Mouse (Mus musculus): ENCODE results near the gene Stk40. TPM values are rescaled to one million over a fixed set of nuclear protein-coding genes. Genes with fewer than 3 reads are reported as not detected.
"Not testable (repeated sequence)": the region's sequence is repeated elsewhere in the genome, so short reads cannot be mapped to it uniquely, and the experiment has no call there.

Gene Stk40
- total RNA-seq (2021), result 10 to 100 TPM; 27.4 to 30.4 TPM

DNA sequence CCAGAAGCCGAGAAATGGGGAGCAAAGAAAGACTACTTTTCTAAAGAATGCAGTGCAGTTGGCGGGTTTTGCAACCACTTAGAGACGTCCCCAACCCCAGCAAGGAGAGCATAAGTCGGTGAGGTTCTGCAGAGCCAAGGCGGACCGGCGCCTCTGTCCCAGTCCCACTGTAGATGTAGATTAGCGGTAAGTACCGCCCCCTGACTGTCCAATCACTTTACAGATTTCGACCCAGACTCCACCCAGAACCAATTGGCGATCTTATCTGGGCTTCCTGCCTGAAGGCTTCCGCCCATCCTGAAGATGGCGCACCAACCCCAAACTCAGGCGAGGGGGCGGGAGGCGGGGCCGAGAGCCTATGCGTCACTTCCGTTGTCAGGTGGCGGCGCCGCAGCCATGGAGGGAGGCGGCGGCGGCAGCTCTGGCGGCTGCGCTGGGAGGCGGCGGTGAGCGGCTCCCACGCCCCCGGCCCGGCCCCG is at the start of gene Stk40:
TSS of gene Stk40 (plus strand) at position 368 of the 479 bp plus-strand sequence.
- intact Hi-C loops (cut with DNase I), result no loop called here
- DNase-seq (ENCODE audit: low spot score in 2 of 2), result peak; percentile 93 to 94

- DNase-seq (ENCODE audit: low spot score in 2 of 2), result no peak
- intact Hi-C loops (cut with DNase I), result no loop called here
Measured at GRCm38 (mm10) chr4:126057207-126058133, 46.3 kb upstream of the Stk40 start.

DNA sequence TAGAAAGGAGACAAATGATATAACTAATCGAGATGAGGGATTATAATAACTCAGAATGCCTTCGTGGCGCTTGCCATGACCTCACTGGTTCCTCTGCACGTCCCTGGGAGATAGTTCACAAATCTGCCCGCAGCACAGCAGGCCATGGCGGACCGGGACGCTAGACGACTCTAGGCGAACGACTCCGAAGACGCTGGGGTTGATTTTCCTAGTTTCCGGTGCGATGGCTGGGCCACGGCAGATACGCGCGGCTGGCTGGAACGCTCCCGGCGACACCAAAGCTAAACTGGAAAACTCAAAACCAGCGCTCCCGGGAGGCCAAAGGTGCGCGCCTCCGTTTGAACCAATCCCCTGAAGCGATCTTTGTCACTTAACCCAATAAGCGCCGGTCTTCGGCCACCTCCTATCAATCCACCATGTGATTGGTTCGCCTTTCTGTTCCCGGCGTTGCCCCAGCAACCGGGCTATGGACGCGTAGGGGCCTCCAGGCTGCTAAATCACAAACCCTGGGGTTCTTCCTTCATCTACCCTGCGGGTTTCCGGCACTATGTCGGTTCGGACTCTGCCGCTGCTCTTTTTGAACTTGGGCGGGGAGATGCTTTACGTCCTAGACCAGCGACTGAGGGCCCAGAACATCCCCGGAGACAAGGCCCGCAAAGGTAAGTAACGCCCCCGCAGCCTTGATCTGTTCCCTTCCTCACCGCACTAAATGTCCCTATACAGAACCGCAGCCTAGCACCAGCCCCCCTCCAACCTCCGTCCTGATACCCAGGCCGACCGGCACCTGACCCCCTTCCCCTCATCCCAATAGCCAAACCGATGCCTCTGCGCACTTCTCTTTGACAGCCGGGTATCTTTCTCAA is 45.4 kb upstream of the Stk40 start, which contains the start of gene Oscp1:
TSS of gene Oscp1 (plus strand) at position 432 of the 863 bp plus-strand sequence.
- DNase-seq (ENCODE audit: low spot score in 2 of 2), result peak; percentile 93 to 95
- intact Hi-C loops (cut with DNase I), result no loop called here

- intact Hi-C loops (cut with DNase I), result no loop called here
- peak; percentile 59 to 73 for DNase-seq (ENCODE audit: low spot score in 2 of 2)
Measured at GRCm38 (mm10) chr4:126058997-126059362, 44.8 kb upstream of the Stk40 start.

GRCm38 (mm10) chr4:126062856-126063255 is 40.9 kb upstream of the Stk40 start:
- peak in 1 of 2 experiments; percentile 14 for DNase-seq (ENCODE audit: low spot score in 2 of 2)
- intact Hi-C loops (cut with DNase I), result no loop called here

DNA sequence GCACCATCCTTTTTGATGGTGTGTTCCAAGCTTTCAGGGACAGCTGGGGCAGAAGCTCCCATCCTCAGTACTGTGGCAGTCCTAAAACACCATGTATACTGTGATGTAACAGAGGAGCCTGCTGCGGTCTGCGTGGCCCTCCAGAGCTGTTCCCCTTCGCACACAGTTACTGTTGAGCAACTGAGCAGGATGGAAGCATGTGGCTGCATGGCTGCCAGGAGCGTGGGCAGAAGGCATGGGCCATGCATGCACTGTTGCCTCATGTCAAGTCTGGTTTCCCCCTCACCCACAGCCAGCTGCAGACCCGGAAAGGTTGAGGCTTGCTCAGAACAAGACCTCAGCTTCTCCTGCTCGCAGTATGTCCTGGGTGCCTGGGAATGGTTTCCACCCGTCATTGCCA is 38.5 kb upstream of the Stk40 start:
- no peak for DNase-seq (ENCODE audit: low spot score in 2 of 2)
- intact Hi-C loops (cut with DNase I), result no loop called here

- intact Hi-C loops (cut with DNase I), result no loop called here
- peak in 1 of 2 experiments; percentile 19 for DNase-seq (ENCODE audit: low spot score in 2 of 2)
Measured at GRCm38 (mm10) chr4:126067401-126068077, 36.2 kb upstream of the Stk40 start.

GRCm38 (mm10) chr4:126068842-126069241 is 34.9 kb upstream of the Stk40 start:
- DNase-seq (ENCODE audit: low spot score in 2 of 2), result no peak
- intact Hi-C loops (cut with DNase I), result no loop called here

DNA sequence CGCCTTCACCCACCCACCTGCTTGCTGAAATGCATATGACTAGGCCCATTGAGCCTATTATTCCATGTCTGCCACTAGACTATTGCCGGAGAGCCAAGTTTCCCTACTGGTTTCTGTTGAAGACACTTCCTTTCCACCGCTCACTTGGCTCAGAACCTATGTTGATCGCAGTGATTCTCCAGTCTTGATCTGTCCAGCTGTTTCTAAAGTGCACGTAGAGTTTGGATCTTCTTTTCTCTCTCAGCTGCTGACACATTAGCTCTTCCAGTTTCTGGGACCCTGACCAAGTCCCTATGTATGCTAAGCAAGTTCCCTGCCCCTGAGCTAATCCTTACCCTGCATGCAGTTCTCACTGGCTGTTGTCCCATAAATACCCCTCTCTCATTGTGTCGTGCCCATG is 25.9 kb upstream of the Stk40 start:
- intact Hi-C loops (cut with DNase I), result no loop called here
- no peak for DNase-seq (ENCODE audit: low spot score in 2 of 2)

GRCm38 (mm10) chr4:126079266-126079665 is 24.5 kb upstream of the Stk40 start:
- intact Hi-C loops (cut with DNase I), result no loop called here
- DNase-seq (ENCODE audit: low spot score in 2 of 2), result no peak

- intact Hi-C loops (cut with DNase I), result no loop called here
- DNase-seq (ENCODE audit: low spot score in 2 of 2), result no peak
Measured at GRCm38 (mm10) chr4:126081601-126082000, 22.2 kb upstream of the Stk40 start.

- intact Hi-C loops (cut with DNase I), result no loop called here
- no peak for DNase-seq (ENCODE audit: low spot score in 2 of 2)
Measured at GRCm38 (mm10) chr4:126083021-126083420, 20.7 kb upstream of the Stk40 start.

- DNase-seq (ENCODE audit: low spot score in 2 of 2), result no peak
- intact Hi-C loops (cut with DNase I), result no loop called here
Measured at GRCm38 (mm10) chr4:126084382-126084781, 19.4 kb upstream of the Stk40 start.

DNA sequence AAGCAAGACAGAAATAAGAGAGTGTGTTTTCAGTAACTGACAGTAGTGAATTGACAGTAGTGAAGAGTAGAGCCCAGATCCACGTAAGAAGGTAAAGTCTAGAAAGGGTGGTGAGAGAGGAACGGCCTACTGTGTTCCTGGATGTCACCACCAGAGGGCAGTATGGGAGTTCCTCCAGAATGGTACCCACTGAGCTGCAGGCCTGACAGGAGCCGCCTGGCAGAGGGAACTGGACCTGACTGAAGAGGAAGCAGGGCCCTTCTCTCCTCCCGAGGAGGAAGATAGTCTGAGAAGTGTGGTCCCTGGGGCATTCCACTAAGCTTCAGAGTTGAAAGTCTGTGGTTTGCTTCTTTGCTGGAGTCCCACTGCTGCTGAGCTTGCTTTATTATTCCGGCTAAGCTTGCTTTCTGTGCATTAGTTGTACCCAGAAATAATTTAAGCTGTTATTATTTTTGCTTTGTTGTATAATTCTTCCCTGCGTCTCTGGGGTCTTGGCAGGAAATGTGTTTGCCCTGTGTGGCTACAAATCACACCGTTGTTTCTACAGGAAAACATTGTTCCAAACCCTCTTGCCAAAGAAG is 17.7 kb upstream of the Stk40 start:
- DNase-seq (ENCODE audit: low spot score in 2 of 2), result peak; percentile 66 to 73
- intact Hi-C loops (cut with DNase I), result loop anchor here (2.0 kb wide), 1 partner anchor 29 kb away; no protein-coding TSS in a partner anchor

DNA sequence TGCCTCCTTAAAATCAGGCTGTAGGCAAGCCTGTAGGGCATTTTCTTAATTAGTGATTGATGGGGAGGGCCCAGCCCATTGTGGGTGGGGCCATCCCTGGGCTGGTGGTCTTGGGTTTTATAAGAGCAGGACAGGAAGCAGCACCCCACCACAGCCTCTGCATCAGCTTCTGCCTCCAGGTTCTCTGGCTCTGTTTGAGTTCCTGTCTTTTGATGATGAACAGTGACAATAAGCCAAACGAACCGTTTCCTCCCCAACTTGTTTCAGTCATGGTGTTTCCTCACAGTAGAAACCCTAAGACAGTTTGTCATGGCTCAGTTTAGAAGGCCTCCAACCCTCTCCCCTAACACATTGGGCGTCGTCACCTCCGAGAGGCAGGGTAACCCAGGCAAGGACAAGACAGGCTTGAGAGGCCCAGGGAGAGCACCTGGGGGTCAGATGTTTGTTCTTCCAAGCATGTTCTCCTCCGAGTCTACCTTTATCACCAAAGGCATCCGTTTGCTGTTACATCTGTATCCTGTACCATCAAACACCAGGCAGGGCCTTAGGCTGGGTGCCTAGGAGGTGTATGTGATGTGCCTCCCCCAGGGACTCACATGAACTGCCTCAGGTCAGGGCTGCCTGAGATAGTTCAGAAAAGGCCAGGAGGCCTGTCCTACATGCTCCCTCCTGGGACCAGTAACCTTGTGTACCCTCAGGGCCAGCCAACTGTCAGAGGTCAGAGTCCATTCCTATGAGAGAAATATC is 13.5 kb upstream of the Stk40 start:
- no peak for DNase-seq (ENCODE audit: low spot score in 2 of 2)

DNA sequence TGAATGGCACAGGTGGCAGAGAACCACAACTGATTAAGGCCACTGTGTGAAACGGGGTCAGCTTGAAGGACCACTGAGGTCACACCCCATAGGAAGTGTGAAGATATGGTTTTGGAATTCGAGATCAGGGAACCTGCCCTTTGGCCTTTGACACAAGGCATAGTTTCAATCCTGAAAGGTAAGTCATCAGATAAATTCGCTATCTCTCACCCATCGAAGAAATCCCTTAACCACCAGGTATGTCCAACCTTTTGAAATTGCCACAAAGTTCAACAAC is 13.0 kb upstream of the Stk40 start:
- intact Hi-C loops (cut with DNase I), result no loop called here
- DNase-seq (ENCODE audit: low spot score in 2 of 2), result no peak

More for the DNA sequence above, 13.5 kb upstream of the Stk40 start:
- intact Hi-C loops (cut with DNase I), result no loop called here

DNA sequence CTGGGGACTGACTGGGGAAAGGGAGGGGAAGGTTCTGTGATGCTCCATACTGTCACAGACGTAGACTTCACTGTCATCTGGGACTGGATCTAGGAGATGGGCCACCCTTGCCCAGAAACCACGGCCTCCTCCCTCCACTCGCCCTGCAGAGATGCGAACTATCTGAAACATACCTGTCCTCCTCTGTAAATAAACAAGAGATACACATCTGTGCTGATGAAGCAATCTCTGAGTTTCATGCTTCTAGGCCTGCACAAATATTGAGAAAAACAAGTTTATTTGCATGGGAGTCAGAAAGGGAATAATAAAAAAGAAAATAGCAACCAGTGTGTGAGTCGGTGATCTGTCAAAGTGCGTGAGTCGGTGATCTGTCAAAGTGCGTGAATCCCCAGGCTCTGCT is 11.9 kb upstream of the Stk40 start:
- intact Hi-C loops (cut with DNase I), result no loop called here
- DNase-seq (ENCODE audit: low spot score in 2 of 2), result no peak

DNA sequence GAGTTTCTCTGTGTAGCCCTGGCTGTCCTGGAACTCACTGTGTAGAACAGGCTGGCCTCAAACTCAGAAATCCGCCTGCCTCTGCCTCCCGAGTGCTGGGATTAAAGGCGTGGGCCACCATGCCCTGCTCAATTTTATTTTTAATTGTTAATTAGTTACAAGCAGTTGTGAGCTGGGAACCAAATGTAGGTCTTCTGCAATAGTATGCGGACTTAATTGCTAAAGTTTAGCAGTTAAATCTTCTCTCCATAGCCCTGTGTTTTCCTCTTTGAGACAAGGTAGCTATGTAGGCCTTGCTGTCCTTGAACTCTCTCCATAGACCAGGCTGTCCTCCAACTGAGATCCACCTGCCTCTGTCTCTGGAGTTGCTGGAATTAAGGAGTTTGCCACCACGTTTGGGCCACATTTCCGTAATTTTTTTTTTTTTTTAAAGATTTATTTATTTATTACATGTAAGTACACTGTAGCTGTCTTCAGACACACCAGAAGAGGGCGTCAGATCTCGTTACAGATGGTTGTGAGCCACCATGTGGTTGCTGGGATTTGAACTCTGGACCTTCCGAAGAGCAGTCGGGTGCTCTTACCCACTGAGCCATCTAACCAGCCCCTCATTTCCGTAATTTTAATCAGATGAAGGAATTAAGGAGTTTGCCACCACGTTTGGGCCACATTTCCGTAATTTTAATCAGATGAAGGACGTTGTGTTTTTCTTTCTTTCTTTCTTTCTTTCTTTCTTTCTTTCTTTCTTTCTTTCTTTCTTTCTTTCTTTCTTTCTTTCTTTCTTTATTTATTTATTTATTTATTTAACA is 7.9 kb upstream of the Stk40 start:
- intact Hi-C loops (cut with DNase I); DNase-seq (ENCODE audit: low spot score in 2 of 2): not testable (repeated sequence)
